Mouse (Mus musculus) E14TG2a.4 (cell line): Measurements from ENCODE around the gene Helq.

ENCODE experiments used
- CTCF ChIP-seq: conservative IDR thresholded peaks from 2 replicates; pipeline ENCODE4 v1.5.1; 2014; ENCODE audit warnings: low read length
- POU5F1 ChIP-seq: IDR thresholded peaks from 2 replicates; pipeline ENCODE4 v1.6.1; 2014; ENCODE audit warnings: low read length, borderline replicate concordance

DNA sequence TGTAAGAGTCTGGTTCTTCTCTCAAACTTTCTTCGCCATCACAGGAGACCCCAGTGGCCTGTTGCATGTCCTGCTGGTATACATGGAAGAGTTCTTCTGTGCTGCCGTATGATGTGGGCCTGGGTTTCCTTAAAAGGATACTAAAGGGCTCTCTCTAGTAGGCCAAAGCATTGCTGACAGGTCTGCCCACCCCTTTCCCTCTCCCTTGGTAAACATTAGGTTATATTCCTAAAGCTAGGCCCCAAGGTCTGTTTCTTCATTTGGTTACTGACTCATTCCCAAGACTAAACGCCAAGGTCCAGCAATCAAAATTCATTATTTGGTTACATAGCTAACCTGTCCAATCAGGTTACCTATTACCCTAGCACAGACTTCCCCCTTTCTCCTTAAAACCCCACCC, 34.3 kb upstream of the Helq start:
- no peak for TF ChIP-seq CTCF
- no peak for TF ChIP-seq POU5F1
